Mouse (Mus musculus) embryo, embryonic 10 days (tissue): ENCODE measurements around the gene Tcp10c.
"Not testable (repeated sequence)": the region's sequence is repeated elsewhere in the genome, so short reads cannot be mapped to it uniquely, and the experiment has no call there.

Experiments used
- DNase-seq: peaks from one replicate; pipeline ENCODE4 v3.0.0-alpha.2; 2015; ENCODE audit warnings: low spot score

The Tcp10c gene

GRCm38 (mm10) chr17:13391020-13391419, 36.6 kb downstream of the Tcp10c start:
- not testable (repeated sequence) for DNase-seq

- DNase-seq = not testable (repeated sequence)
These were observed 45.6 kb downstream of the Tcp10c start for GRCm38 (mm10) chr17:13399961-13400360.

- not testable (repeated sequence) for DNase-seq
These were observed 47.7 kb downstream of the Tcp10c start for GRCm38 (mm10) chr17:13402118-13402517.

DNA sequence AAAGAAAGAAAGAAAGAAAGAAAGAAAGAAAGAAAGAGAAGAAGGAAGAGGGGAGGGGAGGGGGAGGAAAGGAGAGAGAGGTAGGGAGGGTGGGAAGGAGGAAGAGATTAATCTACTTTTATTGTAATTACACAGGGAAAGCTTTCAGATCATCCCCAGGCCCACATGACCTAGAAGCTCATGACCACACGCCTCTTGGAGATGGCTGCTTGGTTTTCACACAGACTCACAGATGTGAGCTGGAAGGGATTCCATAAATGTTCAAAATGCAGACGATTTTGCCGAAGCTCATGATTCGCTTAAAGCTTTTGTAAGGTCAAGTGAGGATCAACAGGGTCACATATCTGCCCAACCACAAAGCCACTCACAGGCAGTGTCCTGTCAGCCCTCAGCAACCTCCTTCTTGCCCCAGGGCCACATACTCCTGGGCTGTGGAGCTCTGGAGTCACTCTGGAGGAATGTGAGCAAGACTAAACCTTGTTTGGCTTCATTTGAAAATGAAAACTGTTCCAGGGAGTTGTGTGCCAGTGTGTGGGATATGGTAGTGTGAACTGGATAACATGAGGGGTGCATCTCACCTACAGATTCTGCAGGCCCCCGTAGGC, 49.3 kb downstream of the Tcp10c start:
- DNase-seq = not testable (repeated sequence)

DNA sequence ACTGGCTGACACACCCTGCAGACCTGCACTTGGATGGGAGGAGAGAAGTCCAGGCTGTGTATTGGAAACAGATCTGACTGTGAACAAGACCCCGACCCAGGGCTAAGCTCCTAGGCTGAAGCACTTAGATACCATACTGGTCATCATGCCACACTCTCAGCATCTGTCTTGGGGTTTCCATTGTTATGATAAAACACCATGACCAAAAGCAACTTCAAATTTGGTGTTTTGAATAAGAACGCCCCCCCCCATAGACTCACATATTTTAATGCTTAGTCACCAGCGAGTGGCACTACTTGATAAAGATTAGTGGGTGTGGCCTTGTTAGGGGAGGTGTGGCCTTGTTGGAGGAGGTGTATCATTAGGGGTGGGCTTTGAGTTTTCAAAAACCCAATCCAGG, 51.7 kb downstream of the Tcp10c start:
- DNase-seq = not testable (repeated sequence)

- not testable (repeated sequence) for DNase-seq
These were observed 52.3 kb downstream of the Tcp10c start for GRCm38 (mm10) chr17:13406701-13407100.

GRCm38 (mm10) chr17:13407621-13408256, 53.4 kb downstream of the Tcp10c start:
- not testable (repeated sequence) for DNase-seq

- not testable (repeated sequence) for DNase-seq
These were observed 53.9 kb downstream of the Tcp10c start for GRCm38 (mm10) chr17:13408257-13408633.

DNA sequence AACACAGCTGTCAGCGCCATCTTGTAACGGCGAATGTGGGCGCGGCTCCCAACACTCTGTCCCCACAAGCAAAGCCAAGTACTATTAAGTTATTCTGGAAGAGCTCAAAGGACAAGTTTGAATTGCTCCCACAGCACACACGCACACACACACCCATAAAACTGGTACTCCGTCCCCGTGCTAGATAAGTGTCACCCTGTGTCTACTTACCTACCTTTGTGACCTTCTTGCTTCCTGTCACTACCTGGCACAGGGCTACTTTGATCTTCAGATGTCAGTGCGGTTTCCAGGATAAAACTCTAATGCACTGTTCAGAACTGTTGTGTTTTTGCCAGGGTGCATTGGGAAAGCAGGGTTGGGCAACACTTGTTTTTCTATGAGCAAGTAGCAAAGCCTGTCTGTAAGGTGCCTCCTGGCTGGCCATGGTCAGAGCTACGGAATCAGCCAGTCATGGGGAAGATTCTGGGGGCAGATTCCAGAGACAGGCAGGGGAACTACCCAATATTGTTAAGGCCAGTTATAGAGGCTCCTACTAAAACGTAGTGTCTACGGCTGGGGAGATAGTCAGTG, 66.7 kb downstream of the Tcp10c start:
- DNase-seq = not testable (repeated sequence)

GRCm38 (mm10) chr17:13422638-13423037, 68.3 kb downstream of the Tcp10c start:
- DNase-seq = not testable (repeated sequence)

GRCm38 (mm10) chr17:13423373-13424024, 69.1 kb downstream of the Tcp10c start:
- not testable (repeated sequence) for DNase-seq

DNA sequence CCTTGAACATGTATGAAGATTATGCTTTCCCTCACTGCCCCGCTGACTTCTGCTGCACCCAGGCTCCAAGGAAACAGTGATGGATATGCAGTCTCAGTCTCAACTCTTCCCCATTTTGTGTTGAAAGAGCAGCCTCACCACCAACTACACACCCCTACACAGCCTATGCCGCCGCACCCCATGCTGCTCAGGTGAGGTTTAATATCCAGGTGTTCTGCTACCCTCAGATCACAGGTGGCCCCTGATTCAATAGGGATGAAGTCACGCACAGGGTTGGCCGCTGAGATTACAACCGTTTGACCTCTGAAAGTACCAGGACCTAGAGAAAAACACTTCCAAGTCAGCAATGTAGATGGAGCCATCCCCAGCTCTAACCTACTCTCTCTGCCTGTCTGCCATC, 69.9 kb downstream of the Tcp10c start:
- not testable (repeated sequence) for DNase-seq

- DNase-seq = not testable (repeated sequence)
These were observed 71.3 kb downstream of the Tcp10c start for GRCm38 (mm10) chr17:13425694-13426093.

- DNase-seq = not testable (repeated sequence)
These were observed 72.1 kb downstream of the Tcp10c start for GRCm38 (mm10) chr17:13426508-13426907.
